Mouse (Mus musculus) heart, adult 18-20 months (tissue): ENCODE data around the gene Rad54l2. TPM values are rescaled to one million over a fixed set of nuclear protein-coding genes. Genes with fewer than 3 reads are reported as not detected.
A peak's percentile ranks its signal among the peaks of the same experiment; 100 is the strongest.

Source experiments
- DNase-seq, 2 experiments: peaks; one replicate each; pipeline ENCODE4 v3.0.0; 2021 to 2022; ENCODE audit warnings: mixed read lengths in 1 of 2
- total RNA-seq, 2 experiments: library from RNA; stranded (reverse); gene quantifications; 2 replicates each; pipeline ENCODE4 v1.2.3; 2021

Rad54l2 gene
- total RNA-seq, 2 experiments from 2014 or later: 9.0 to 9.2 TPM

DNA sequence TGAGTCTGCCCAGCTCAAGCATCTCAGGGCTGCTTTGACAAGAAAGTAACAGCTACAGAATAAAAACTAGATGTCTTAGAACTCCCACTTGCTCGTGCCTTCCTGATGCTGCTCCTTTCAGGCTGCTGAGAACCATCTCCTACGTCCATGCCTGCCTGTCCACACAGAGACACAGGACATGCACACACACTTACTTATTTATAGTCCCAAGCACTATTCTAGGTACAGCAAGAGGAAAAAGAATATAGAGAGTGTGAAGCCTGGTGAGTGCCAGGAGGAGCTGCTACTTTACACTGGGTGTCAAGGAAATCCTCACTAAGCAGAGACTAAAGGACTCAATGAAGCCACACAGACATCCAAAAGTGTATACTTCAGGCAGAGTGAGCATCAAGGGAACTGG, 34.7 kb downstream of the Rad54l2 start:
- no peak for DNase-seq

DNA sequence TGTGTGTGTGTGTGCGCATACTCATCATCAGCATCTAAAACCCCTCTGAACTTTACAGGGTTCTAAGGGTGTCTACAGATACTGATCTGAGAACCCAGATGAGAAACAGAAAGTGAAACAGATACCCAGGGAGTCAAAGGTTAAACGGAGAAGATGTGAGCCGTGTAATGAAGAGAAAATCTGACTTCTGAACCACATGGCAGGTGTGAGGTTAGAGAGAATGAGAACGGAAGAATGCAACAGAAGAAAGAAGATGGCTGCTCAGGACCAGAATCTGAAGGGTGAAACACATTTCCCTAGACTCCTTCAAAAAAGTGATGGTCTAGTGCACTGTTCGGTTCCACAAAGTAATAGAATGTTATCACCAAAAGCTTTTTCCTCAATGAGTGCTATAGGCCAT, 36.9 kb downstream of the Rad54l2 start:
- no peak for DNase-seq

GRCm38 (mm10) chr9:106739962-106740361, 49.0 kb downstream of the Rad54l2 start:
- DNase-seq: no peak

- DNase-seq: no peak
These were observed 49.9 kb downstream of the Rad54l2 start for GRCm38 (mm10) chr9:106739056-106739455.

DNA sequence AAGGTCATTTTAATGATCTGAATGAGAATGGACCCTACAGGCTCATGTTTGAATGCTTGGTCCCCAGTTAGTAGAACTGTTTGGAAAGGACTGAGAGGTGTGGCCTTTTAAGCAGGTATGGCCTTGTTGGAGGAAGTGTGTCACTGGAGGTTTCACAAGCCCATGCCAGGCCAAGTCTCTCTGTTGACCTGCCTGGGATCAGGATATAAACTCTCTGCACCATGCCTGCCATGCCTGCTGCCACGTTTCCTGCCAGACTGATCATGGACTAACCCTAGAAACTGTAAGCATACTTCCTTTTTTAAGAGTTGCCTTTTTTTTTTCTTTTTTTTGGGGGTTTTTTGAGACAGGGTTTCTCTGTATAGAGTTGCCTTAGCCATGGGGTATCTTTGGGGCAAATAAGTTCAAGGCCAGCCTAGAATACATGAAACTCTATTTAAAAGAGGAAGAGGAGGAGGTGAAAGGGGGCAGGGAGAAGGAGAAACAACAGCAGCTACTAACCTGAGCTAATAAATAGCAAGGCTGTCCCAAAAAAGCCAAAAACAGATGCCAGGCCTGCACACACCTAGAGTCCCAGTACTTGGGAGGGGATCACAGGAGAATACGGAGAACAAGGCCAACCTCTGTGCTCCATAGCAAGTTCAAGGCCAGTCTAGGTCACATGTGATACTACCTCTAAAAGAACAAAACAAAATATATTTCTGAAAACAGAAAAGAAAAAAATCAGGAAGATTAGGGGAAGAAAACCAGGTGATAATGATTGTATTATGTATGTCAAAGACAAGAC, 50.6 kb downstream of the Rad54l2 start:
- DNase-seq: no peak

DNA sequence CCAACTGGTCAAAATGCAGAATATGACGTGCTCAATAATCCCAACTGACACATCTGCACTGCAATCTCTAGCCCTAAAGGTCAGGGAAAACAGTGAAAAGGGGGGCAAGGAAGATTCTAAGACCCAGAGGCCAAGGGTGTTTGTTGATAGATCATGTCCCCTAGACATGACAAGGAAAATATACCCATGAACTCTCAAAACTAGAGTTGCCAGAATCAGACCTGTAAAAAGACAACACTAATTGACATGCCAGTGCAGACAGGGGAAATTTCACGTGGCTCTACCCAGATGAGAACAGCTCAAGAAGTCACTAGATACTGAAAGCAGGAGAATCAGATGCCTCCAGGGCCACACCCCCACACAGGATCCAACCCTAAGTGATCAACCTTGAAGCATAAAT, 55.3 kb downstream of the Rad54l2 start:
- no peak for DNase-seq

- no peak for DNase-seq
These were observed 59.6 kb downstream of the Rad54l2 start for GRCm38 (mm10) chr9:106729416-106729815.

- no peak for DNase-seq
These were observed 62.1 kb downstream of the Rad54l2 start for GRCm38 (mm10) chr9:106726891-106727290.

GRCm38 (mm10) chr9:106725435-106725834, 63.6 kb downstream of the Rad54l2 start:
- DNase-seq: no peak

- no peak for DNase-seq
These were observed 64.1 kb downstream of the Rad54l2 start for GRCm38 (mm10) chr9:106724864-106725263.

DNA sequence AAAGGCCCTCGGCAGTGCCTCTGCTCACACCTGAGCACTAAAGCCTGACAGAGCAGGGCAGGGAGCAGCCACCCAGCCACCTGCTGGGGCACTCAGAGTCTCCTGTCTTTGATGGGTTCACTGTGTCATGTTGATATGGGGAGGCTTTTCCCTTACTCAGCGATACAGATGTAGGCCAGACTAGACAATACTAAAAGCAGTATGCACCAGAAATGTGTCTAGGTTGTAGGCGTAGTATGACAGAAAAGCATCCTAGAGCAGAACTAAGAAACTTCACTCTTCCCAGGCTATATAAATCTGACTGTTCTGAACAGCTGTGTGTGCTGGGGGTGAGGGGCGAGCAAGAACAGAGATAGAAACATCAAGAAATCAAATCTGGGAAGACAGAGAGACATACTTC, 72.3 kb downstream of the Rad54l2 start:
- DNase-seq: no peak

- no peak for DNase-seq
These were observed 72.8 kb downstream of the Rad54l2 start for GRCm38 (mm10) chr9:106716232-106716631.

- DNase-seq: no peak
These were observed 76.5 kb downstream of the Rad54l2 start for GRCm38 (mm10) chr9:106712470-106712869.

DNA sequence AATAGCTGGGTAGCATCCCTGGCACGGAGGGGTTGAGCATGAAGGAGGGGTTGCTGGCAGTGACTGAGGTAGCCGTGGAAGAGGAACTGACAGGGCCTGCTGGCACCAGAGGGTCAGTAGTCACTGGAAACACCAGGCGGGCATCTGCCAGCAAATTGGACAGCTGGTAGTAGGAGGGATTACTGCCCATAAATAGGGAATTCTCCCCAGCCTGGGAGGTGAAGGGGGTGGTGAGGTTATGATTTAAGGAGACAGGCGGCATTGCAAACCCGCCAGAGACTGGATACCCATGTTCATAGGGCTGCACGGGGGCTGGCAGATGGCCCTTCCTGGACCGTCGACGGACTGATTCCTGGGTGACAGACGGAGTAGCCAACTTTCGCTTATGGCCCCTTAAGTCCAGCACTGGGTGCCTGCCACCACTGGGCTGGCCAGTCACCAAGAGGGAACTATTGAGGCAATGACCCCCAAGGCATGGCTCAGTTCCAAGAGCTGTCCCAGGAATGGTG, 96.0 kb downstream of the Rad54l2 start:
- DNase-seq: no peak

DNA sequence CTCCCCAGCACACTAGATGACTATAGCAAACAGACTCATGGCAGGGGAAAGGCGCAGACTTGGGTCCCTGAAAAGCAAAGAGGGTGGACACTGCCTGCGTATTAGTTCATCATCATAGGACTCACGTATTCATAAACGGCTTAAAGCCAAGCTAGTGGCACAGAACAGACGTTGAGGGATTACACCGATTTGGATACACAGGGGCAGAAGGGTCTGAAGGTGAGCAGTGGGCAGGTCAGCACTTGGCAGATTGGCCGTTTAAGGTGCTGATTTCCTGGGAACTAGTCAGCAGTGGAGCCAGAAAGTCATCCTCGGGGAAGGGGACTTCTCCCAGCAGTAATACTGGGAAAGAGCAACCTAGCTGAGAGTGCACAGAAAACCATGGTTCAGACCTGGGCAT, 100.2 kb downstream of the Rad54l2 start:
- DNase-seq: no peak

GRCm38 (mm10) chr9:106686983-106687650, 101.9 kb downstream of the Rad54l2 start:
- DNase-seq: peak; percentile 73 to 83

DNA sequence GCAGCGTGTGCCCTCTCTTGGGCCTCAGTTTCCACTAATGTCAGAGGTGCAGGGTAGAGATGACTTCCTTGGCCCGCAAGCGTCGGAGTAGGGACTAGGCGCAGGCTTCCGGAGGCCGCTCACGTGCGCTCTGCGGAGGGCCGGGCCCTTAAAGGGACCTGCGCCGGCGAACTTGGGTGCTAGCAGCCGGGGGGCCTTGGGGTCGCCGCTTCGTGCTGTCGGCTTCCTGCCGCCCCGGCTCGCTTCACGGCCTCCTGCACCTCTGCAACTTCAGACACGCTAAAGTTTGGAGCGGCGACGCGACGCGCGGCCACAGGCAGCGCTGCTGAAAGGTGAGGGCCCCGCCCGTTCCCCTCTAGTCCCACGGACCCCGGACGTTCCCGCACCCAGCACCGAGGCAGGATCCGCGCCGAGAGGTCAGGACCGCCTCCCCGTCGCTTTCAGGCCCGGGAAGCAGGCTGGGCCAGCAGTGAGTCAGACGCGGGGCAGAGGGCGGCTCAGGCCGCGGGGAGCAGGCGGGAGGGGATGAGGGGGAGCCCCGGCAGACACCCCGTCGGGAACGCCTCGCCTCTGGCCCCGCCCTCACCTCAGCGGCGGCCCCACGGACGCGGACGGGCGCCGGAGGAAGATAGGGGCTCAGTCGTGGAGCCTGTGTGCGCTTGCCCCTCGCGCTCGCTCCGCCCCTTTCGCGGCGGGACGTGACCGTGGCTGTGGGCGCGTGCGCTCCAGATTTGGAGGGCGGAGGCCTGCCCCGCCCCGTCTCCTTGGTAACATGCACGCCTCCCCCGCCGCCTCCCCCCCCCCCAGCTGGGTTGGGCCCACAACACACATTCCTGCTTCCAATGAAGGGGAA, 103.5 kb downstream of the Rad54l2 start, which contains the start of gene Tex264:
Tex264 (minus strand) TSS at position 679 of the 853 bp plus-strand sequence.
- peak; percentile 90 to 94 for DNase-seq

- no peak for DNase-seq
These were observed 104.1 kb downstream of the Rad54l2 start for GRCm38 (mm10) chr9:106684918-106685248.

- DNase-seq: no peak
These were observed 104.7 kb downstream of the Rad54l2 start for GRCm38 (mm10) chr9:106684093-106684872.

- DNase-seq: no peak
These were observed 108.0 kb downstream of the Rad54l2 start for GRCm38 (mm10) chr9:106681026-106681425.

- no peak for DNase-seq
These were observed 110.8 kb downstream of the Rad54l2 start for GRCm38 (mm10) chr9:106678242-106678641.

- no peak for DNase-seq
These were observed 111.3 kb downstream of the Rad54l2 start for GRCm38 (mm10) chr9:106677702-106678101.
